Mouse (Mus musculus): Measurements from ENCODE around the gene Nle1.

DNA sequence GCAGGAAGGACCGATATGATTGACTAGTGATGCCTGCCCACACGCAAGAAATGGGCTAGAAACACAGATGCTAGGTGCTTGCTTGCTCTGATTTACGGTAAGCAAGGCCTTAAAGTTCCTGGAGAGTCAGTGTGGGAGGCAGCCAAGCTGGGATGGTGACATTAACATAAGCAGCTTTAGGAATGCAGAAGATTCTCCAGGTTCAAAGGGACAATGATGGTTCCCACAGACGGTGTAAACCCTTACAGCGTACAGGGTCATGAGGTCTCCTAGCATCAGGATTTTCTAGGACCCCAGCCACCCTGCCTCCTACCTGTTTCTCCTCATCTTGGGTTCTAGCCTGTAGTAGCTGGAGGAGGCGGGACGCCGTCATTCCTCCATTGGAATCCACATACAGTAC is 25.0 kb downstream of the Nle1 start:
- no peak for TF ChIP-seq GATA1 (IDR thresholded peaks at IDR 0.05; ENCODE audit: low read depth, low read length)
- no peak for TF ChIP-seq TBP (IDR thresholded peaks at IDR 0.05; ENCODE audit: low read depth, low read length)
- no peak for TF ChIP-seq ZC3H11A (IDR thresholded peaks at IDR 0.05; ENCODE audit: low read depth, low read length)
- no peak for TF ChIP-seq SIN3A (IDR thresholded peaks at IDR 0.05; ENCODE audit: low read length)
- no peak for TF ChIP-seq POLR2A (IDR thresholded peaks at IDR 0.05; ENCODE audit: control insufficient read depth in 1 of 2, insufficient read depth in 1 of 2, low read depth in 1 of 2, low read length in 2 of 2, poor library complexity in 1 of 2)
- TF ChIP-seq CTCF (IDR thresholded peaks at IDR 0.05 in 2 of 3, conservative IDR thresholded peaks at IDR 0.05 in 1 of 3; ENCODE audit: control insufficient read depth in 1 of 3, insufficient read depth in 1 of 3, low read depth in 2 of 3, low read length in 3 of 3, poor library complexity in 1 of 3, severe bottlenecking in 1 of 3) = no peak
- TF ChIP-seq SMC3 (IDR thresholded peaks at IDR 0.05; ENCODE audit: low read depth, low read length) = no peak
- TF ChIP-seq MAZ (IDR thresholded peaks at IDR 0.05; ENCODE audit: low read depth, low read length) = no peak
- no peak for TF ChIP-seq ZKSCAN1 (IDR thresholded peaks at IDR 0.05; ENCODE audit: low read depth, low read length)
- TF ChIP-seq NELFE (IDR thresholded peaks at IDR 0.05; ENCODE audit: low read depth, low read length) = no peak
- no peak for TF ChIP-seq EP300 (IDR thresholded peaks at IDR 0.05; ENCODE audit: low read depth in 1 of 2, low read length in 2 of 2)
- TF ChIP-seq MXI1 (IDR thresholded peaks at IDR 0.05; ENCODE audit: low read depth, low read length) = no peak
- no peak for TF ChIP-seq ELF1 (IDR thresholded peaks at IDR 0.05; ENCODE audit: low read depth, low read length)
- no peak for TF ChIP-seq ZNF384 (IDR thresholded peaks at IDR 0.05; ENCODE audit: low read depth, low read length)

All from MEL (cell line).